Mouse (Mus musculus) midbrain, embryonic 13.5 days (tissue): ENCODE results near the gene Gm6760. TPM values are rescaled to one million over a fixed set of nuclear protein-coding genes. Genes with fewer than 3 reads are reported as not detected.

Experiments used
- ATAC-seq: fragments of 200-750 bp; cut with Nextera tagmentation; 2 replicates; pipeline ENCODE4 v1.8.0; 2017; ENCODE audit warnings: mild to moderate bottlenecking, moderate TSS enrichment, moderate library complexity
- H3K27ac ChIP-seq: fragments of 300-500 bp; sonication (generic); 2 replicates; pipeline ENCODE4 v1.5.1; 2015; ENCODE audit warnings: inconsistent platforms, mild to moderate bottlenecking, moderate library complexity
- H3K27me3 ChIP-seq: fragments of 300-500 bp; sonication (generic); 2 replicates; pipeline ENCODE4 v1.6.1; 2015; ENCODE audit warnings: mild to moderate bottlenecking, inconsistent platforms
- H3K36me3 ChIP-seq: fragments of 300-500 bp; sonication (generic); 2 replicates; pipeline ENCODE4 v1.6.1; 2015; ENCODE audit warnings: mild to moderate bottlenecking, inconsistent platforms
- H3K4me1 ChIP-seq: fragments of 300-500 bp; sonication (generic); replicated peaks from 2 replicates; pipeline ENCODE4 v1.6.1; 2015; ENCODE audit warnings: inconsistent platforms
- H3K4me2 ChIP-seq: fragments of 300-500 bp; sonication (generic); replicated peaks from 2 replicates; pipeline ENCODE4 v1.6.1; 2015; ENCODE audit warnings: moderate library complexity, mild to moderate bottlenecking, inconsistent platforms
- H3K4me3 ChIP-seq: fragments of 300-500 bp; sonication (generic); replicated peaks from 2 replicates; pipeline ENCODE4 v1.5.1; 2015; ENCODE audit warnings: mild to moderate bottlenecking, inconsistent platforms
- H3K9ac ChIP-seq: fragments of 300-500 bp; sonication (generic); replicated peaks from 2 replicates; pipeline ENCODE4 v1.6.1; 2015; ENCODE audit warnings: mild to moderate bottlenecking, inconsistent platforms
- H3K9me3 ChIP-seq: fragments of 300-500 bp; sonication (generic); 2 replicates; pipeline ENCODE4 v1.6.1; 2016; ENCODE audit warnings: mild to moderate bottlenecking, inconsistent platforms
- whole genome bisulfite sequencing: fragments of 180-500 bp; shearing (Covaris S2); methylation state at CpG from one replicate; pipeline ENCODE4 v1.1.7; 2015; 5-methylcytosine and 5-hydroxymethylcytosine counted together
- polyA plus RNA-seq: library from polyadenylated mRNA; unstranded; fragments of >200 nt; fragmentation: Nextera tagmentation; extraction: Ambion mirVana; gene quantifications from 2 replicates; pipeline ENCODE4 v1.2.1, GENCODE M21; 2015

Gene Gm6760
- polyA plus RNA-seq: not detected in 2 replicates

DNA sequence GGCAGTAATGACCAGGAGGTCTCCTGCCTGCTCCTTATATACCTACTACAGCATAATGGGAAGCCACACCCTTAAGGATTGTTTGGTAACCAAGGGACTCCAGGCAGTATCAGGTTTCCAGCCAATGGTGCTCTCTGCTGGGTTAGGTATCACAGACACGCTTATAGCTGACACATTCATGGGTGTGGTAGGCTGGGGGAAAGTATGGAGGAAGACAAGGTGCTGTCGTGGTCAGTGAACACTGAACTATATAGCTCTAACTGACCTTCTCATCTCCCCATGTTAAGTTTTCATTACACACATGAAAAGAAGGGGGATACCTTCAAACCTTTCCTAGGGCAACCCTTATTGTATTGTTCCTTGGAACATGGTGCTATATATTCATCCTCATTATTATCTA is at the start of gene Gm6760:
Gene Gm6760 (minus strand): TSS at position 101 of the 400 bp plus-strand sequence.
- H3K4me3 ChIP-seq: no peak within 1 kb of the TSS
- no peak within 1 kb of the TSS for H3K4me2 ChIP-seq
- no peaks in the 10 kb centered on the region for H3K9me3 ChIP-seq
- WGBS: 57% methylated on average over 2 of the region's 2 CpGs
- no peak for ATAC-seq
- no peaks in the 10 kb centered on the region for H3K4me1 ChIP-seq
- no peak within 1 kb of the TSS for H3K9ac ChIP-seq
- H3K36me3 ChIP-seq: no peaks in the 10 kb centered on the region
- no peak within 1 kb of the TSS for H3K27ac ChIP-seq
- no peaks in the 10 kb centered on the region for H3K27me3 ChIP-seq

- no peaks in the 10 kb centered on the region for H3K36me3 ChIP-seq
- ATAC-seq: no peak
- no peak overlapping the region for H3K9ac ChIP-seq
- H3K9me3 ChIP-seq: no peaks in the 10 kb centered on the region
- H3K4me2 ChIP-seq: no peak overlapping the region
- H3K4me3 ChIP-seq: no peak overlapping the region
- no peaks in the 10 kb centered on the region for H3K27me3 ChIP-seq
- no peaks in the 10 kb centered on the region for H3K4me1 ChIP-seq
- no peak overlapping the region for H3K27ac ChIP-seq
Measured at GRCm38 (mm10) chrX:64181246-64181645, 29.2 kb upstream of the Gm6760 start.

DNA sequence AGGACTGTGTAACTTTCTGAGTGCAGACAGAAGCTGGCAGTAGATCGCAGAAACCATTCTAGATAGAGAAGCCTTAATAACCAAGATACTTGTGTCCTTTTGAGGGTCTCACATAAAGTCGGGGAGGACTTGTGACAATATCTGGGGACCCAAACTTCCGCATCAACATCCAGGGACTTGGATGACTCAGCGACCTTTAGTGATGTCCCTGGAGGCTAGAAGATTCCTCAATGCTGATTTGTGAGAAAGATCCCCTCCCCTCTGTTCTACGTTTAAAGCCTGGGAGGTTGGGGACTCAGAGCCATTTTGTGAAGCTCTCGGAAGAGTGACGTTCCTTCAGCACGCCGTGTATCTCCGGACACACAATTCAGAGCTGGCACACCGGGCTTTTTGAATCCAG is 21.2 kb upstream of the Gm6760 start, which contains the start of gene 3830417A13Rik:
Gene 3830417A13Rik (plus strand): TSS at position 301 of the 400 bp plus-strand sequence.
- no peak for ATAC-seq
- no peak within 1 kb of the TSS for H3K4me2 ChIP-seq
- WGBS: 89% methylated on average over 11 of the region's 11 CpGs
- H3K4me3 ChIP-seq: no peak within 1 kb of the TSS
- no peaks in the 10 kb centered on the region for H3K9me3 ChIP-seq
- H3K27ac ChIP-seq: no peak within 1 kb of the TSS
- no peaks in the 10 kb centered on the region for H3K4me1 ChIP-seq
- H3K27me3 ChIP-seq: no peaks in the 10 kb centered on the region
- H3K36me3 ChIP-seq: no peaks in the 10 kb centered on the region
- no peak within 1 kb of the TSS for H3K9ac ChIP-seq

Other genes with a start within 250 kb of the Gm6760 start
- gene 3830417A13Rik, start 21.4 kb upstream of the Gm6760 start, polyA plus RNA-seq: not detected in 2 replicates
- gene Slitrk4, start 124.8 kb upstream of the Gm6760 start, polyA plus RNA-seq: 8.9 and 9.3 TPM in 2 replicates